Mouse (Mus musculus) spleen, adult 2 months (tissue): ENCODE results near the gene Megf9. TPM values are rescaled to one million over a fixed set of nuclear protein-coding genes. Genes with fewer than 3 reads are reported as not detected.

Source experiments
- DNase-seq, 2 experiments: peaks; one replicate each; pipeline versions ENCODE4 v3.0.0 to v3.0.0-alpha.2; 2012 to 2021; ENCODE audit warnings: low spot score in 2 of 2, low read depth in 1 of 2
- H3K27ac ChIP-seq: fragments of 200-500 bp; 2 replicates; pipeline ENCODE4 v1.5.1; 2012; ENCODE audit warnings: low read length, inconsistent platforms; ENCODE audit not compliant: insufficient read depth
- H3K27me3 ChIP-seq: fragments of 200-500 bp; 2 replicates; pipeline ENCODE4 v1.6.1; 2012; ENCODE audit warnings: mild to moderate bottlenecking, moderate library complexity, low read length, inconsistent platforms; ENCODE audit not compliant: control insufficient read depth, insufficient read depth
- H3K36me3 ChIP-seq: fragments of 200-500 bp; 2 replicates; pipeline ENCODE4 v1.6.1; 2012; ENCODE audit warnings: mild to moderate bottlenecking, low read length, inconsistent platforms; ENCODE audit not compliant: control insufficient read depth, insufficient read depth
- H3K4me1 ChIP-seq: fragments of 200-500 bp; 2 replicates; pipeline ENCODE4 v1.6.1; 2011; ENCODE audit warnings: inconsistent platforms; ENCODE audit not compliant: control insufficient read depth, insufficient read depth, insufficient read length
- H3K4me3 ChIP-seq: fragments of 200-500 bp; 2 replicates; pipeline ENCODE4 v1.5.1; 2011; ENCODE audit warnings: mild to moderate bottlenecking, inconsistent platforms; ENCODE audit not compliant: insufficient read depth, insufficient read length; ENCODE audit errors: extremely low read depth
- CTCF ChIP-seq: fragments of 200-500 bp; IDR thresholded peaks from 2 replicates; pipeline ENCODE4 v1.5.1; 2011; ENCODE audit warnings: mild to moderate bottlenecking, inconsistent platforms; ENCODE audit not compliant: insufficient read depth, insufficient read length, insufficient replicate concordance; ENCODE audit errors: extremely low read depth
- POLR2A ChIP-seq: fragments of 200-500 bp; IDR thresholded peaks from 2 replicates; pipeline ENCODE4 v1.6.1; 2011; ENCODE audit warnings: low read depth, low read length, inconsistent platforms
- WGBS: fragments of 180-500 bp; shearing (Covaris S2); methylation state at CpG from one replicate; pipeline ENCODE4 v1.1.7; 2018; 5-methylcytosine and 5-hydroxymethylcytosine counted together
- polyA plus RNA-seq: library from polyadenylated mRNA; depleted of rRNA; stranded (reverse); fragments of >200 nt; gene quantifications from 2 replicates; pipeline ENCODE4 v1.2.3, GENCODE M21; 2012; rRNA removed

Gene Megf9
- polyA plus RNA-seq, 1 experiment, result 4.1 TPM

- H3K4me3 ChIP-seq, result no peak overlapping the region
- TF ChIP-seq CTCF (no peak), POLR2A (no peak)
- no peaks in the 10 kb centered on the region for H3K27me3 ChIP-seq
- DNase-seq, result no peak
- H3K27ac ChIP-seq, result no peak overlapping the region
- peaks cover 1% of the 10 kb centered on the region; the same call in 1 of the 2 replicates for H3K36me3 ChIP-seq
- H3K4me1 ChIP-seq, result no peaks in the 10 kb centered on the region
- WGBS, result 93% methylated on average over 4 of the region's 4 CpGs
Observed at GRCm38 (mm10) chr4:70377359-70377758, 157.4 kb downstream of the Megf9 start.

Other genes starting within 250 kb of the Megf9 start
- 25.0 and 25.7 TPM in 2 replicates for gene Cdk5rap2, start 124.6 kb downstream of the Megf9 start, polyA plus RNA-seq